Mouse (Mus musculus): ENCODE data around the gene Thoc7.
"Not testable (repeated sequence)": the region's sequence is repeated elsewhere in the genome, so short reads cannot be mapped to it uniquely, and the experiment has no call there.

Gene Thoc7

GRCm38 (mm10) chr14:13961401-13962112, at the start of gene Thoc7, which contains the start of gene Atxn7:
Gene Thoc7, minus strand, starts transcription at chr14:13961852.
Gene Atxn7, plus strand, starts transcription at chr14:13961440.
- DNase-seq (ENCODE audit: low spot score in 2 of 2): peak; percentile 26 to 36

GRCm38 (mm10) chr14:14009712-14010111, 48.1 kb upstream of the Thoc7 start:
- DNase-seq (ENCODE audit: low spot score in 2 of 2): no peak

GRCm38 (mm10) chr14:14002771-14003170, 41.1 kb upstream of the Thoc7 start:
- no peak for DNase-seq (ENCODE audit: low spot score in 2 of 2)

DNA sequence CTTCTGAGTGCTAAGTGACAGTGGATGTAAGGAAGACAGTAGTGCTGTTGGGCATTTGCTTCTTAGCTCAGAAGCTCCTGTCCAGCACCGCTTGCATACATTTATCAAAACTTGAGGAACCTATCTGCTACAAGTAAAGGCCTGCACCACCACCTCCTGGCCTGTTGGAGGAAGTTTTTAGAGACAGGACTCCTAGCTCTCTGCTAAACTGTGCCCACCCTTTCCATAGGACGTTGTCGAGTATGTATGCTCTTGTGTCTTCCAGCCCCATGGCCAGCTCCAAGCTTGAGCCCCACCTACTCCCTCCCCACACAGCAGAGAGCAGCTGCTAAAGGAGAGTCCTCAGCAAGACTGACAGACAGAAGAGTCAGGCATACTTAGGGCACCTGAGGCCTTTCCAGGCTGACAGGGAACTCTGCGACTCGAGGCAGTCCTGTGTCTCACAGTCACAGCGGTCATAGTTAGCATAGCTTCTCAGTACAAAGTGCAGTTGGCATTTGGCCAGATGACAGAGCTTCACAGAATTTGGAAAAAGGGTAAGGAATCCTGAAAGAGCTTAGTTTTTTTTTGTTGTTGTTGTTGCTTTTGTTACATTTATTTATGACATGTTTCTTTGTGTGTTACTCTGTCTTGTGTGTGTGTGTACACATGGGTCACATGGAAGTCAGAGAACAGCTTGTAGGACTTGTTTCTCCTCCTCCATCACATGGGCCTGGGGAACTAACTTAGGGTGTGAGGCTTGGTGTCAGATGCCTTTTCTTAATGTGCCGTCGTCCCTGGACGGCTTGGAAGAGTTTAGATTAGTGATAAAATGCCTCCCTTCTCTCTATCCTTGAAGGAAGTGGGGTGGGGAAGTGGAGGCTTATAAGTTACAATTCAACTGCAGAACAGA, 33.8 kb upstream of the Thoc7 start:
- no peak for DNase-seq (ENCODE audit: low spot score in 2 of 2)

GRCm38 (mm10) chr14:13990741-13991140, 29.1 kb upstream of the Thoc7 start:
- DNase-seq (ENCODE audit: low spot score in 2 of 2): no peak

GRCm38 (mm10) chr14:13988397-13988796, 26.7 kb upstream of the Thoc7 start:
- DNase-seq (ENCODE audit: low spot score in 2 of 2): no peak

- no peak for DNase-seq (ENCODE audit: low spot score in 2 of 2)
These were observed 20.5 kb upstream of the Thoc7 start for GRCm38 (mm10) chr14:13982174-13982573.

DNA sequence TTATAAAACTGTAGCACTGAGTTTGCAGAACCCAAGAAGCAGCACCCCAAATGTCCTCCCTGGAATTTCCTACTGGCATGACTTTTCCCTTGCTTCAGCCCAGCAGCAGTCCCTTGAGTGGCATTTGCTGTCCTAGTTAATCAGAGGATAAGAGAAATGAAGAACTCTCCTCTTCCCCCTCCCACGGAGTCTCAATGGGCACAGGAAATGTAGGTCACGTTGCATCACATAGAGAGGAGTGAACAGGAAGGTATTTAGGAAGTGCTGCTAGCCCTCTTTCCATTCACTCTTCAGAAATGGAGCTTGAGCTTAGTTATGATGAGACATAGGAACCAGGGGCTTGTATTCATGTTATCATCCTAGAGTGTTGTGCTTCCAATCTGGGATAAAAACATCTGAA, 19.6 kb upstream of the Thoc7 start:
- DNase-seq (ENCODE audit: low spot score in 2 of 2): no peak

- DNase-seq (ENCODE audit: low spot score in 2 of 2): no peak
These were observed 15.8 kb upstream of the Thoc7 start for GRCm38 (mm10) chr14:13977498-13977897.

- no peak for DNase-seq (ENCODE audit: low spot score in 2 of 2)
These were observed 10.1 kb upstream of the Thoc7 start for GRCm38 (mm10) chr14:13971644-13972234.

DNA sequence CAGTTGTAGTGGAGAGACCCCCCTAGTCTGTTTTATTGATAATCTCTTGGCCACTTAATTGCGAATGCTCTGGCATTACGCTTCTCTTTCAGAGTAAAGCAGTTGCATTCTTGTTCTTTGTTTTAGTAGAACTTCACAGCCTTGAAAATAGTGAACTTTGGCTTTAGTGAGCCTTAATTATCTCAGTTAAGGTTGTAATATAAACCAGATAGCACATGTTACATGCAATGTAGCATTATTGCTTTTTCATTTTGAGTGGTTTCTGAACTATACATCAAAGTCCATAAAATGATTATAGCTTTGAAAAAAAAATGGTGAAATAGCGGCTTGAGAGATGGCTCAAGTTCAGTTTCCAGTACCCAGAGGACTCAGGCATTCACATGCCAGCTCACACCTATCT, 8.9 kb upstream of the Thoc7 start:
- DNase-seq (ENCODE audit: low spot score in 2 of 2): no peak

- DNase-seq (ENCODE audit: low spot score in 2 of 2): no peak
These were observed 6.8 kb upstream of the Thoc7 start for GRCm38 (mm10) chr14:13968476-13968875.

DNA sequence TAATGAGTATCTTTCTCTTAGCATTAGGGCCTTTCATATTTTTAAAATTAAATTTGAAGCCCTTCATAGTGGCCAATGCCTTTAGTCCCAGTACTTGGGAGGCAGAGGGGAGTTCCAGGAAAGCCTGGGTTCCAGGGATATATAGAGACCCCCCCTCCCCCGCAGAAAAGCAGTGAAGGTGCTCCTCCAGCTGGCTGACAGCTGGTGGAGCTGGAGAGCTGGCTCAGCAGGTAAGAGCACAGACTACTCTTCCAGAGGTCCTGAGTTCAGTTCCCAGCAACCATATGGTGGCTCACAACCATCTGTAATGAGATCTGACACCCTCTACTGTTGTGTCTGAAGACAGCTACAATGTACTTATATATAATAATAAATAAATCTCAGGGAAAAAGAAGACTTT, 6.0 kb upstream of the Thoc7 start:
- DNase-seq (ENCODE audit: low spot score in 2 of 2): no peak

DNA sequence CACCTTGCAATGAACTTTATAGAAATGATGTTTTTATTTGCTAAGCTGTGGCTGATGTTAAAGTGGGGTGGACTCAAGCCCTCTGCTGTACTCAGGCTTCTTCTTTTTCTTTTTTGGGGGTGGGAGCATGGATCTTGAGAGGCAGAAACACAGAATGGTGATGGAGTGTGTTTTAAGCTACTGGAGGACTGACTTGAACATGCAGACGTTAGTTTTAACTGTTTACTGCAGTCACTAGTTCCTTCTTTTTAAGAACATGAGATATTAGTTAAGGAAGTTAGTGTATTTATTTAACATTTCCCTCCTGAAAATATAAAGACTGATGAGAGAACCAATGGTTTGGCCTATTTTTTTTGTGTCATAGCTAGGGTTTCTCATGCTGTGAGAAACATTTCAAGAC, 1.9 kb upstream of the Thoc7 start:
- no peak for DNase-seq (ENCODE audit: low spot score in 2 of 2)

GRCm38 (mm10) chr14:13962476-13962875, 824 bp upstream of the Thoc7 start:
- DNase-seq (ENCODE audit: low spot score in 2 of 2): no peak

GRCm38 (mm10) chr14:13960482-13961325, 948 bp downstream of the Thoc7 start:
- peak; percentile 52 to 59 for DNase-seq (ENCODE audit: low spot score in 2 of 2)

DNA sequence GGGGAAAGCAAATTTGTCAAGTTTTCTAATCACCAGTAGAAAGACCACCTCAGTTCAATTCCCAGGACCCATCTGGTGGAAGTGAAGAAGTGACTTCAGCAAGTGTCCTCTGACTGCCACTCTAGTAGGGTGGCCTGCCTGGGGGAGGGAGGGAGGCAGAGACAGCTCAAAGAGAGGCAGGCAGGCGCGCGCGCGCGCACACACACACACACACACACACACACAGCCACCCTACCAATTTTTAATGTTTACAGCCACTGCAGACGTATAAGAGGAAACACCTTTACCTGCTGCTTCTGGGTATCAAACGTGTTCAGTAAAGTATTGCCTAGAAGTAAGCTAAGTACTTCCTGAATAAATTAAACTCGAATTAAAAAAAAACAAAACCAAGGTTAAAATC, 1.6 kb downstream of the Thoc7 start:
- no peak for DNase-seq (ENCODE audit: low spot score in 2 of 2)

DNA sequence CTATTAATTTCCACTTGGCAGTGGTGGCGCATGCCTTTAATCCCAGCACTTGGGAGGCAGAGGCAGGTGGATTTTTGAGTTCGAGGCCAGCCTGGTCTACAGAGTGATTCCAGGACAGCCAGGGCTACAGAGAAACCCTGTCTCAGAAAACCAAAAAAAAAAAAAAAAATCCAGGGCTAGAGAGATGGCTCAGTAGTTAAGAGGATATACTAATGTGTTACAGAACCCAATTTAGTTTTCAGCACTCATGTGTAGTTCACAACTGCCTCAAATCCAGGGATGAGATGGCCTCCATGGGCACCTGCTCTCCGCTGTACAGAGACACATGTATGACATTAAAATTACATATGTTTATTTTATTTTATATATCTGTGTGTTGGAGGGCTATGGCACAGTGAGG, 9.5 kb downstream of the Thoc7 start:
- DNase-seq (ENCODE audit: low spot score in 2 of 2): not testable (repeated sequence)

- DNase-seq (ENCODE audit: low spot score in 2 of 2): no peak
These were observed 11.3 kb downstream of the Thoc7 start for GRCm38 (mm10) chr14:13950401-13950800.

GRCm38 (mm10) chr14:13948345-13948744, 13.3 kb downstream of the Thoc7 start:
- no peak for DNase-seq (ENCODE audit: low spot score in 2 of 2)

GRCm38 (mm10) chr14:13944686-13945085, 17.0 kb downstream of the Thoc7 start:
- no peak for DNase-seq (ENCODE audit: low spot score in 2 of 2)

DNA sequence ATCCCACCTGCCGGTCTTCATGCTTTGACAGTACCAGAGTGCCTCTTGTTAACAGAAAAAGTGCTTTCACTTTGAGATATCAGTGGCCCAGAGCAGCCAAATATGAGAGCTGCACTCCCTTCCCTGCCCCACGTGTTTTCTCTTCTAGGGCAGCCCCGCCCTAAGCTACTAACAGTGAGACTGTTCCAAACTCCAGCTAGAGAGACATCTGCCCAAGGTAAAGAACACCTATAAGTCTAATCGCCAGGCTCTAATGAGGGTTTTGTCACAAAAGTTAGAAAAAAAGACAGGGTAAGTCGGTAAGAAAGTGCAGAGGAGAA, 27.6 kb downstream of the Thoc7 start:
- no peak for DNase-seq (ENCODE audit: low spot score in 2 of 2)

Measured in urinary bladder, postnatal 36 days (tissue).